Mouse (Mus musculus) leukemia stem cell, adult 10-12 weeks (primary cell): ENCODE measurements around the gene Nt5c1b. TPM values are rescaled to one million over a fixed set of nuclear protein-coding genes. Genes with fewer than 3 reads are reported as not detected.

Experiments used
- polyA plus RNA-seq: library from polyadenylated mRNA; stranded (reverse); fragments of >175 nt; gene quantifications from 2 replicates; pipeline ENCODE4 v1.2.3, GENCODE M21; 2012; ENCODE audit warnings: low replicate concordance

Nt5c1b gene
- not detected in 2 replicates for polyA plus RNA-seq

GRCm38 (mm10) chr12:10369673-10370072 lies at the start of gene Nt5c1b:
Nt5c1b (plus strand) TSS chr12:10369973.

GRCm38 (mm10) chr12:10390671-10391441 lies 21.1 kb downstream of the Nt5c1b start, which contains the start of gene Rdh14:
Rdh14 (plus strand) TSS chr12:10390772.

Other genes with a start within 250 kb of the Nt5c1b start
- gene Rdh14, start 20.8 kb downstream of the Nt5c1b start, polyA plus RNA-seq, result 6.9 and 14.6 TPM in 2 replicates